17 mouse cellular contexts compared by ENCODE assay signal in genomic region chr11:107817196-107817595, GRCm38 (mm10). TPM values are rescaled to one million over a fixed set of nuclear protein-coding genes. Genes with fewer than 3 reads are reported as not detected.
DNase-seq lines count a peak whose midpoint lies in the region; ATAC-seq and TF ChIP-seq lines count a peak whose summit lies in the region.
"Had no signal": no experiment of that assay in that cellular context is flagged by ENCODE, and none has a peak within 500 bp of the region (broad histone marks: within the 10 kb centered on the region; RNA-seq: fewer than 3 reads in every experiment).

No protein-coding gene starts in this region.

- H3K9ac ChIP-seq in forebrain, embryonic 16.5 days (replicated peaks; ENCODE audit: low read depth, low read length), result no peak overlapping the region
- H3K9ac ChIP-seq in midbrain, embryonic 11.5 days (ENCODE audit: low read length), result no peak overlapping the region
- no peak overlapping the region for H3K9ac ChIP-seq in midbrain, embryonic 14.5 days (replicated peaks; ENCODE audit: low read length)
- H3K9ac ChIP-seq in embryonic facial prominence, embryonic 11.5 days (replicated peaks; ENCODE audit: low read length), result no peak overlapping the region
- H3K9ac ChIP-seq in stomach, postnatal 0 days (ENCODE audit: low read length), result no peak overlapping the region
- H3K9ac ChIP-seq: forebrain, embryonic 13.5 days; liver, embryonic 14.5 days had no signal

- peak; percentile 36 for DNase-seq in forebrain, embryonic 10.5 days (ENCODE audit: extremely low spot score, low spot score)
- DNase-seq in midbrain, embryonic 11.5 days (ENCODE audit: low spot score, missing footprints), result peak; percentile 87
- DNase-seq in midbrain, embryonic 14.5 days, result no peak
- peak; percentile 78 for DNase-seq in embryonic facial prominence, embryonic 11.5 days (ENCODE audit: low spot score)
- peak; percentile 35 for DNase-seq in stomach, postnatal 0 days (ENCODE audit: low spot score)
- no peak for DNase-seq in thymus, postnatal 0 days (ENCODE audit: low spot score)
- no peak for DNase-seq in ovary, postnatal 36 days (ENCODE audit: low spot score)
- DNase-seq: cerebellum, postnatal 10 days; spleen, adult 18-20 months; thymus, postnatal 36 days had no signal

- no peak overlapping the region for H3K4me3 ChIP-seq in forebrain, embryonic 10.5 days
- H3K4me3 ChIP-seq in forebrain, embryonic 16.5 days (replicated peaks; ENCODE audit: low read length), result no peak overlapping the region
- no peak overlapping the region for H3K4me3 ChIP-seq in midbrain, embryonic 11.5 days (ENCODE audit: low read depth, low read length)
- H3K4me3 ChIP-seq in midbrain, embryonic 14.5 days (replicated peaks; ENCODE audit: low read depth, low read length), result no peak overlapping the region
- no peak overlapping the region for H3K4me3 ChIP-seq in embryonic facial prominence, embryonic 11.5 days (ENCODE audit: low read depth, low read length)
- no peak overlapping the region for H3K4me3 ChIP-seq in stomach, postnatal 0 days (ENCODE audit: low read depth, low read length)
- H3K4me3 ChIP-seq: forebrain, embryonic 13.5 days; heart, embryonic 10.5 days; midbrain, embryonic 10.5 days had no signal

- peaks cover 20% of the 10 kb centered on the region for H3K27me3 ChIP-seq in forebrain, embryonic 10.5 days (ENCODE audit: poor library complexity, severe bottlenecking)
- no peaks in the 10 kb centered on the region for H3K27me3 ChIP-seq in forebrain, embryonic 16.5 days (replicated peaks; ENCODE audit: control insufficient read depth, insufficient read depth, low read length)
- H3K27me3 ChIP-seq in midbrain, embryonic 11.5 days (ENCODE audit: control insufficient read depth, insufficient read depth, low read length), result no peaks in the 10 kb centered on the region
- no peaks in the 10 kb centered on the region for H3K27me3 ChIP-seq in midbrain, embryonic 14.5 days (ENCODE audit: control insufficient read depth, insufficient read depth, low read length)
- peaks cover 2% of the 10 kb centered on the region; the same call in 1 of the 2 replicates for H3K27me3 ChIP-seq in embryonic facial prominence, embryonic 11.5 days (ENCODE audit: control insufficient read depth, insufficient read depth, low read length)
- no peaks in the 10 kb centered on the region for H3K27me3 ChIP-seq in stomach, postnatal 0 days (ENCODE audit: control insufficient read depth, insufficient read depth, low read length)
- H3K27me3 ChIP-seq: forebrain, embryonic 13.5 days had no signal

- no peak for ATAC-seq in forebrain, embryonic 16.5 days
- no peak for ATAC-seq in midbrain, embryonic 11.5 days (ENCODE audit: low FRiP score)
- ATAC-seq in midbrain, embryonic 14.5 days (ENCODE audit: low FRiP score, low TSS enrichment), result no peak
- ATAC-seq in embryonic facial prominence, embryonic 11.5 days (replicated peaks; ENCODE audit: insufficient number of reproducible peaks, low FRiP score, low TSS enrichment, low read depth), result no peak
- ATAC-seq in stomach, postnatal 0 days (ENCODE audit: low FRiP score, low TSS enrichment), result no peak
- ATAC-seq: activated CD4-positive, CD25-positive, alpha-beta regulatory T cell, adult 4 months; forebrain, embryonic 13.5 days; inflammation-experienced regulatory T-cells, adult 6 months had no signal

- no peak overlapping the region for H3K4me2 ChIP-seq in forebrain, embryonic 16.5 days (ENCODE audit: low read length)
- no peak overlapping the region for H3K4me2 ChIP-seq in midbrain, embryonic 11.5 days
- H3K4me2 ChIP-seq in midbrain, embryonic 14.5 days (ENCODE audit: low read length), result no peak overlapping the region
- H3K4me2 ChIP-seq in embryonic facial prominence, embryonic 11.5 days (ENCODE audit: low read depth, low read length), result no peak overlapping the region
- H3K4me2 ChIP-seq in stomach, postnatal 0 days (replicated peaks; ENCODE audit: low read depth), result no peak overlapping the region
- H3K4me2 ChIP-seq: forebrain, embryonic 13.5 days had no signal

- TF ChIP-seq EP300 in stomach, postnatal 0 days (optimal IDR thresholded peaks at IDR 0.05), result no peak

- WGBS in forebrain, embryonic 10.5 days, result 46% methylated on average over 5 of the region's 5 CpGs
- WGBS in forebrain, embryonic 16.5 days, result 32% methylated on average over 5 of the region's 5 CpGs
- WGBS in midbrain, embryonic 11.5 days, result 38% methylated on average over 5 of the region's 5 CpGs
- WGBS in midbrain, embryonic 14.5 days, result 46% methylated on average over 5 of the region's 5 CpGs
- whole genome bisulfite sequencing in embryonic facial prominence, embryonic 11.5 days, result 34% methylated on average over 5 of the region's 5 CpGs
- 33% methylated on average over 5 of the region's 5 CpGs for WGBS in stomach, postnatal 0 days

- H3K27ac ChIP-seq in forebrain, embryonic 10.5 days, result no peak overlapping the region
- H3K27ac ChIP-seq in forebrain, embryonic 16.5 days (ENCODE audit: low read length), result no peak overlapping the region
- no peak overlapping the region for H3K27ac ChIP-seq in midbrain, embryonic 11.5 days (ENCODE audit: low read depth, low read length)
- no peak overlapping the region for H3K27ac ChIP-seq in midbrain, embryonic 14.5 days (replicated peaks; ENCODE audit: low read depth, low read length)
- no peak overlapping the region for H3K27ac ChIP-seq in embryonic facial prominence, embryonic 11.5 days (replicated peaks; ENCODE audit: low read depth, low read length)
- H3K27ac ChIP-seq in stomach, postnatal 0 days (replicated peaks), result no peak overlapping the region
- H3K27ac ChIP-seq: forebrain, embryonic 13.5 days; heart, embryonic 10.5 days; liver, embryonic 14.5 days; midbrain, embryonic 10.5 days had no signal

- H3K4me1 ChIP-seq in forebrain, embryonic 10.5 days, result peaks cover 10% of the 10 kb centered on the region
- peaks cover 10% of the 10 kb centered on the region for H3K4me1 ChIP-seq in forebrain, embryonic 16.5 days (replicated peaks; ENCODE audit: control insufficient read depth, insufficient read depth, low read length)
- H3K4me1 ChIP-seq in midbrain, embryonic 11.5 days (ENCODE audit: control insufficient read depth, insufficient read depth, low read length), result peaks cover 3% of the 10 kb centered on the region; the same call in 1 of the 2 replicates
- H3K4me1 ChIP-seq in midbrain, embryonic 14.5 days (ENCODE audit: control insufficient read depth, insufficient read depth, low read length), result peaks cover 16% of the 10 kb centered on the region
- no peaks in the 10 kb centered on the region for H3K4me1 ChIP-seq in embryonic facial prominence, embryonic 11.5 days (ENCODE audit: control insufficient read depth, insufficient read depth, low read length)
- H3K4me1 ChIP-seq in stomach, postnatal 0 days (replicated peaks; ENCODE audit: control insufficient read depth, insufficient read depth), result no peaks in the 10 kb centered on the region
- H3K4me1 ChIP-seq: heart, embryonic 10.5 days had no signal

- no peak for TF ChIP-seq CTCF in stomach, postnatal 0 days (IDR thresholded peaks at IDR 0.05; ENCODE audit: low read depth)

- H3K36me3 ChIP-seq in forebrain, embryonic 10.5 days (replicated peaks), result no peaks in the 10 kb centered on the region
- no peaks in the 10 kb centered on the region for H3K36me3 ChIP-seq in forebrain, embryonic 16.5 days (ENCODE audit: control insufficient read depth, insufficient read depth)
- no peaks in the 10 kb centered on the region for H3K36me3 ChIP-seq in midbrain, embryonic 11.5 days (ENCODE audit: control insufficient read depth, insufficient read depth, low read length)
- H3K36me3 ChIP-seq in midbrain, embryonic 14.5 days (ENCODE audit: control insufficient read depth, insufficient read depth, low read length), result no peaks in the 10 kb centered on the region
- no peaks in the 10 kb centered on the region for H3K36me3 ChIP-seq in embryonic facial prominence, embryonic 11.5 days (replicated peaks; ENCODE audit: control insufficient read depth, insufficient read depth, low read depth, low read length)
- H3K36me3 ChIP-seq in stomach, postnatal 0 days (ENCODE audit: control insufficient read depth, insufficient read depth, low read length), result no peaks in the 10 kb centered on the region
- H3K36me3 ChIP-seq: heart, embryonic 10.5 days; midbrain, embryonic 10.5 days had no signal

- H3K9me3 ChIP-seq in forebrain, embryonic 10.5 days, result no peaks in the 10 kb centered on the region
- no peaks in the 10 kb centered on the region for H3K9me3 ChIP-seq in forebrain, embryonic 16.5 days (ENCODE audit: control insufficient read depth, low read length)
- H3K9me3 ChIP-seq in midbrain, embryonic 11.5 days (ENCODE audit: control insufficient read depth, low read length), result no peaks in the 10 kb centered on the region
- no peaks in the 10 kb centered on the region for H3K9me3 ChIP-seq in midbrain, embryonic 14.5 days (ENCODE audit: control insufficient read depth, low read length)
- H3K9me3 ChIP-seq in embryonic facial prominence, embryonic 11.5 days (replicated peaks; ENCODE audit: control insufficient read depth, low read length), result no peaks in the 10 kb centered on the region
- H3K9me3 ChIP-seq in stomach, postnatal 0 days (ENCODE audit: control insufficient read depth, low read length), result no peaks in the 10 kb centered on the region
- H3K9me3 ChIP-seq: forebrain, embryonic 13.5 days; midbrain, embryonic 10.5 days had no signal

RNA-seq across cellular contexts. Expression of gene Cacng4, which starts 22.8 kb away (rescaled TPM):
- 6.3 and 7.0 TPM in 2 replicates for polyA plus RNA-seq in forebrain, embryonic 10.5 days (2016; fragmentation: Nextera tagmentation; extraction: Ambion mirVana)
- polyA plus RNA-seq in forebrain, embryonic 16.5 days (2015; fragmentation: Nextera tagmentation; extraction: Ambion mirVana), result 33.8 and 39.6 TPM in 2 replicates
- 23.0 and 25.6 TPM in 2 replicates for polyA plus RNA-seq in midbrain, embryonic 11.5 days (2014; fragmentation: Nextera tagmentation; extraction: Ambion mirVana)
- 66.4 and 80.5 TPM in 2 replicates for polyA plus RNA-seq in midbrain, embryonic 14.5 days (2014; fragmentation: Nextera tagmentation; extraction: Ambion mirVana)
- 7.9 and 8.3 TPM in 2 replicates for polyA plus RNA-seq in embryonic facial prominence, embryonic 11.5 days (2014; fragmentation: Nextera tagmentation; extraction: Ambion mirVana)
- 1.3 TPM in 2 replicates for polyA plus RNA-seq in stomach, postnatal 0 days (2015; fragmentation: Nextera tagmentation; extraction: Ambion mirVana)
- 0.50 and 0.60 TPM in 2 replicates for polyA plus RNA-seq in thymus, postnatal 0 days (2015; fragmentation: Nextera tagmentation; extraction: Ambion mirVana)
- polyA plus RNA-seq: activated CD4-positive, CD25-positive, alpha-beta regulatory T cell, adult 4 months; inflammation-experienced regulatory T-cells, adult 6 months had no signal

Comparison
In these comparisons a context has a peak if more than half of its experiments do, and no peak if none do; other contexts are left out.
1. DNase-seq: peak in forebrain, embryonic 10.5 days (single experiment), midbrain, embryonic 11.5 days (single experiment), embryonic facial prominence, embryonic 11.5 days (single experiment) and stomach, postnatal 0 days (single experiment); none in midbrain, embryonic 14.5 days (single experiment), thymus, postnatal 0 days (single experiment) and ovary, postnatal 36 days (single experiment).